Mouse (Mus musculus) gonadal fat pad, adult 2 months (tissue): ENCODE measurements around the gene Stip1. TPM values are rescaled to one million over a fixed set of nuclear protein-coding genes. Genes with fewer than 3 reads are reported as not detected.

ENCODE experiments used
- polyA plus RNA-seq: library from polyadenylated mRNA; depleted of rRNA; stranded (reverse); fragments of >200 nt; gene quantifications from 2 replicates; pipeline ENCODE4 v1.2.3, GENCODE M21; 2012; rRNA removed

The Stip1 gene
- polyA plus RNA-seq, 1 experiment: 42.0 TPM

Other genes with a start within 250 kb of the Stip1 start
- gene Rps6ka4, start 199.3 kb downstream of the Stip1 start, polyA plus RNA-seq: 28.2 and 32.0 TPM in 2 replicates
- 2.9 and 3.1 TPM in 2 replicates for gene Ccdc88b, start 181.8 kb downstream of the Stip1 start, polyA plus RNA-seq
- gene Trmt112, start 130.3 kb downstream of the Stip1 start, polyA plus RNA-seq: 101 and 122 TPM in 2 replicates
- 231 and 263 TPM in 2 replicates for gene Prdx5, start 129.9 kb downstream of the Stip1 start, polyA plus RNA-seq
- 40.7 and 50.4 TPM in 2 replicates for gene Esrra, start 118.2 kb downstream of the Stip1 start, polyA plus RNA-seq
- 2.4 and 4.3 TPM in 2 replicates for gene Catsperz, start 114.6 kb downstream of the Stip1 start, polyA plus RNA-seq
- 0.08 and 0.15 TPM in 2 replicates for gene Kcnk4, start 105.5 kb downstream of the Stip1 start, polyA plus RNA-seq
- gene Bad, start 98.1 kb downstream of the Stip1 start, polyA plus RNA-seq: 60.1 and 82.0 TPM in 2 replicates
- 85.1 and 89.1 TPM in 2 replicates for gene Gpr137, start 97.5 kb downstream of the Stip1 start, polyA plus RNA-seq
- 69.4 and 78.5 TPM in 2 replicates for gene Ppp1r14b, start 65.0 kb downstream of the Stip1 start, polyA plus RNA-seq
- gene Plcb3, start 63.5 kb downstream of the Stip1 start, polyA plus RNA-seq: 63.4 and 74.5 TPM in 2 replicates
- 80.5 and 126 TPM in 2 replicates for gene Fkbp2, start 59.5 kb downstream of the Stip1 start, polyA plus RNA-seq
- gene Vegfb, start 52.3 kb downstream of the Stip1 start, polyA plus RNA-seq: 62.4 and 80.9 TPM in 2 replicates
- 65.3 and 68.7 TPM in 2 replicates for gene Dnajc4, start 47.4 kb downstream of the Stip1 start, polyA plus RNA-seq
- 45.2 and 46.9 TPM in 2 replicates for gene Nudt22, start 43.9 kb downstream of the Stip1 start, polyA plus RNA-seq
- gene Trpt1, start 43.8 kb downstream of the Stip1 start, polyA plus RNA-seq: 18.6 and 21.1 TPM in 2 replicates
- 10.3 and 11.8 TPM in 2 replicates for gene Fermt3, start 20.5 kb downstream of the Stip1 start, polyA plus RNA-seq
- gene Macrod1, start 16.8 kb upstream of the Stip1 start, polyA plus RNA-seq: 29.9 and 42.2 TPM in 2 replicates
- gene Flrt1, start 65.8 kb upstream of the Stip1 start, polyA plus RNA-seq: 0.51 and 0.91 TPM in 2 replicates
- 121 and 122 TPM in 2 replicates for gene Otub1, start 166.3 kb upstream of the Stip1 start, polyA plus RNA-seq
- gene Cox8a, start 177.6 kb upstream of the Stip1 start, polyA plus RNA-seq: 1,770 and 2,047 TPM in 2 replicates
- 29.7 and 35.5 TPM in 2 replicates for gene Naa40, start 201.2 kb upstream of the Stip1 start, polyA plus RNA-seq
- gene Rcor2, start 227.4 kb upstream of the Stip1 start, polyA plus RNA-seq: 11.7 and 11.8 TPM in 2 replicates